Mouse (Mus musculus) retina, postnatal 1 day (tissue): ENCODE data around the gene Olfr130.

Experiments used
- DNase-seq: peaks from one replicate; pipeline ENCODE4 v3.0.0-alpha.2; 2012

The Olfr130 gene

DNA sequence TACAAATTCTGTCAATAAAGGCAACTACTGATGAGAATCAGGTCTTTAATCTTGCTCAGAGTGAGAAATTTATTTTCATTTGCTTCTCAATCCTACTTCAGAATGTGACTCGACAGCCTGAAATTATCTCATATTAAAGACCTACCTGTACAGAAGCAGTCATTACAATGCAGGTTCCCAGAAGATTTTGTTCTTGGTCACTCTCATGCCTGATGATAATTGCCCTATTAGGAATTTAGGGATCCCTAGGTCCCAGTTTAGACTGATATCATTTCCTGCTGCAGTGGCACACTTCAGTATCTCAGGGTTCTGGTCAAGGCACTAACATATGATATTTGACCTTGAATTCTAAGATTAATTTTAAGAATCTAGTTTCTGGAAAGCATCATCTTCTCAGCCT lies at the start of gene Olfr130:
Gene Olfr130 (plus strand): TSS at position 301 of the 400 bp plus-strand sequence.
- no peak for DNase-seq

DNA sequence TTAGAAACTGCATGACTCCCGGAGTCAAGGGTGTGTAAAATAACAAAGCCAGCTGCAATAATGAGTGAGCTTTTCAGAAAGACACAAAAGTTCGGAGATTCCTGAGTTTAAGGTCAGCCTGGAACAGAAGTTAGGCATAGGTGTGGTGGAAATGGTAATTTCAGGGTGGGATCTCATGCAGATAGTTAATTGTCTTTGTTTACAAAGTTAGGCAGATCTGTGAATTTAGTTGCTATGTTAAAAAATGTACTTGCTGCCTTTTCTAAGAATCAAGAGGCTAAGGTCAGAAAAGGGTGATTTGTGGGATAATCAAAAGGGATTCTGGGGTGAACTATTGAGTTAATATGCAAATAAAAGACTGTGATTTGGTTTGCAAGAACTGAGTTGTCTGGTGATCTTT lies 47.4 kb upstream of the Olfr130 start:
- no peak for DNase-seq

DNA sequence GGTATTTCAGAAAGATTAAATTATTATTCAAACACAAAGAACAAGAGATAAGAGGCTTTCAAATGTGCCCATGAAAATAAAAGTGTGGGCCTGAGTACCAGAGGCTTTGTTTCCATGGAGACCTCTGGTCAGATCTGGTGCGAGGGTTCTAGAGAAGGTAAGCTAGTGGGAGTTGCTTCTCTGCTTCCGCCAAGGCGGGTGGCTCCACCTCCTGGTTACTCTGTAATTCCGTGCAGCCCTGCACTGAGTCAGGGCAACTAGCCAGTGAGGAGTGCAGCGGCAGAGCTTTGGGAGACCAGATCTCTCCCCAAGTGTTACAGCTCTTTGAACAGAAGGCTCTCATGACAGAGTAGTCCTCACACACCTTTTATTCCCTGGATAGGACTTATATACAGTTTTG lies 37.4 kb upstream of the Olfr130 start:
- DNase-seq: no peak

DNA sequence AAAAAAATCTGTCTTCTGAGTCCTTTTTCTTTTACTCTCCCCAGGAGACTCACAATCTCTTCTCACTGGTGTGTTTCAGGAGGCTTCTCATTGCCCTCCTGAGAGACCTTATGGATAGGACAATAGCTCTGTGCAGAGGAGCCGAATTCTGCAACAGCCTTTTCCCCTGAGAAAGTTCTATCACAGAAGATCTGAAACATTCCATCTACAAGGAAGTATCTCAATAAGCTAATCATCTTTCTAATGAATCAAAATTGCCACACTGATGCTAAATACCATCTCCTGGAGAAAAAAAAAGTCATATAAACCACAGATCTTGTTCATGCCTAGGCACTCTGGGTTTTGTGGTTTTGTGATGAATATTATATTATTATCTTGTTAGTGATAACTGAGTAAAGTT lies 3.7 kb upstream of the Olfr130 start, which contains the start of gene Olfr129:
Gene Olfr129 (minus strand): TSS at position 101 of the 400 bp plus-strand sequence.
- no peak for DNase-seq

DNA sequence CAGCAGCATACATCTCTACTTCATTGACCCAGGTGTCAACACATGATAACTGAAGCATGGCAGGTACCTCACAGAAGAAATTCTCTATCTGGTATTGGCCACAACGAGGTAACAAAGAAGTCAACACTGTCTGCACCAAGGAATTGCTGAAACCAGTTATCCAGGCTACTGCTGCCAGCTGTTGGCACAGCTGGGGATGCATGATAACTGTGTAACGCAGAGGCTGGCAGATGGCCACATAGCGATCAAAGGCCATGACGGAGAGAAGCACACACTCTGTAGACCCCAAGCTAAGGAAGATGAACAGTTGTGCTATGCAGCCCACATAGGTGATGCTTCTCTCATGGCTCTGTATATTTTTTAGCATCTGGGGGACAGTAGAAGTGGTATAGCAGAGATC lies 18.6 kb downstream of the Olfr130 start:
- no peak for DNase-seq

DNA sequence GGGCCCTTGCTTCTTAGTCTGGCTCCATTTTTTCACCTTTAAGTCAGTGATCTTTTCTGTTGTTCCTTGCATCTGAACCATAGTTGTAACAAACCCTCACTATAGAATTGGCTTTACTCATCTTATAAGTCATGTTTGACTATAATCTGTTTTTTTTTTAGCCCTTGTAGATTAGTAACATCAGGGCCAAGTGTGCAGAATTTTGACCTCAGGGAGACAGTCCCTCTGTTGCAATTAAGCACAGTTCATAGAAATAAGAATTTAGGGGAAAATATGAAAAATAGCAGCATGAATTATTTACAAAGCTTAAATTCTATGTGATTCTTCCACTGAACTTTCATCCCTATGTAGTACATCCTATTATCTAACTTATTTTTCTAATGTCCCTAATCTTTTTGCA lies 24.9 kb downstream of the Olfr130 start, which contains the start of gene Olfr131:
Gene Olfr131 (minus strand): TSS at position 101 of the 400 bp plus-strand sequence.
- no peak for DNase-seq
